Comparison of ENCODE assay signal across 8 mouse cellular contexts in the genomic region with DNA sequence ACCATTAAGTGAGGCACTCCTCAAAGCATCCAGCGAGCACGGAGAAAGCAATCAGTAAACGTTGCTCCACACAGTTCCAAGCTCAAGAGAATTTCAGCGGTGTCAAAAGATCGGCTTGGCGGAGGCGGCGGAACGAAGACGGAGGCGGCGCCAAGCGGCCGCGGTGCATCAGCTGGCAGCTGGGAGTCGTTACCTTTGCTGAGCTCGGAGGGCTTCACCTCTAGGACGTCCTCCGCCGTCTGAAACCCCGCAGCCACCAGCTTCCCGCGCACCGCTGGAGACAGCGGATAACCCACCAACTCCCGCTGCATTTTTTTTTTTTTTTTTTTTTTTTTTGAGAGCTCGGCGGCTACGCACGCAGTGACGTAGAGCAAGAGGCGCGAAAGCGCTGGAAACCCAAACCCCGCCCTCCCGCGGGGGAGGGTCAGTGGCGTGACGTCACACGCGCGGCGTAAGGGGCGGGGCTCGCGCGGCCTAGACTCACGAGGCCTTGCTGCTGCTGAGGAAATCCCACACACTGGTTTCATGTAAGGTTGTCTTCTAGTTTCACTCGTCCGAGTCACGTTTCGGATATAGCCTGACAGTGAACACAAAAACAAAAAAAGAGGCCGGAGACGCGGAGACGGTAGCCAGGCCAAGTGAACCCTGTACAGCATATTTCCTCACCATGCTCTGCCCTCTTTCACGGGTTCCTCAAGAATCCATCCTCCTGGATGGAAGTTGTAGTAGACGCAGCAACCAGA. TPM values are rescaled to one million over a fixed set of nuclear protein-coding genes. Genes with fewer than 3 reads are reported as not detected.
A peak's percentile ranks its signal among the peaks of the same experiment; 100 is the strongest.
DNase-seq lines count a peak whose midpoint lies in the region; ATAC-seq and TF ChIP-seq lines count a peak whose summit lies in the region.

No protein-coding gene starts in this region.

- no peaks in the 10 kb centered on the region for H3K36me3 ChIP-seq in C2C12 (ENCODE audit: control insufficient read depth, insufficient read depth)
- peaks cover 21% of the 10 kb centered on the region for H3K36me3 ChIP-seq in erythroblast, embryonic 14.5 days (ENCODE audit: control insufficient read depth)
- peaks cover 22% of the 10 kb centered on the region for H3K36me3 ChIP-seq in heart, embryonic 13.5 days
- H3K36me3 ChIP-seq in liver, embryonic 12.5 days = no peaks in the 10 kb centered on the region
- no peaks in the 10 kb centered on the region for H3K36me3 ChIP-seq in stomach, embryonic 15.5 days

- peak; percentile 98 for DNase-seq in brain, embryonic 14.5 days (ENCODE audit: low read depth)
- DNase-seq in kidney, postnatal 10 days = peak; percentile 97
- peak; percentile 98 to 99 for DNase-seq in natural killer cell, adult 2 months (ENCODE audit: low spot score in 2 of 2)

- no peaks in the 10 kb centered on the region for H3K27me3 ChIP-seq in C2C12 (ENCODE audit: control insufficient read depth, insufficient read depth, insufficient read length)
- no peaks in the 10 kb centered on the region for H3K27me3 ChIP-seq in erythroblast, embryonic 14.5 days (ENCODE audit: control insufficient read depth)
- H3K27me3 ChIP-seq in heart, embryonic 13.5 days (replicated peaks) = no peaks in the 10 kb centered on the region
- H3K27me3 ChIP-seq in liver, embryonic 12.5 days (replicated peaks) = no peaks in the 10 kb centered on the region
- H3K27me3 ChIP-seq in stomach, embryonic 15.5 days (replicated peaks) = no peaks in the 10 kb centered on the region

- H3K9me3 ChIP-seq in erythroblast, embryonic 14.5 days (ENCODE audit: control insufficient read depth, low read length) = no peaks in the 10 kb centered on the region
- no peaks in the 10 kb centered on the region for H3K9me3 ChIP-seq in heart, embryonic 13.5 days
- H3K9me3 ChIP-seq in liver, embryonic 12.5 days (replicated peaks) = no peaks in the 10 kb centered on the region
- H3K9me3 ChIP-seq in stomach, embryonic 15.5 days = no peaks in the 10 kb centered on the region

- peak overlapping the region; percentile 95 for H3ac ChIP-seq in C2C12 (ENCODE audit: control insufficient read depth, insufficient read length, low read depth)

- no peaks in the 10 kb centered on the region for H3K79me2 ChIP-seq in C2C12 (ENCODE audit: control insufficient read depth, insufficient read depth)

- TF ChIP-seq POLR2A in brain, embryonic 14.5 days (IDR thresholded peaks at IDR 0.05; ENCODE audit: borderline replicate concordance, extremely low read depth, insufficient read depth, insufficient read length, poor library complexity, severe bottlenecking) = peak; percentile 51; the same call in 1 of the 2 replicates

- peak overlapping the region; percentile 91 for H3K9ac ChIP-seq in heart, embryonic 13.5 days
- H3K9ac ChIP-seq in liver, embryonic 12.5 days = peak overlapping the region; percentile 73
- peak overlapping the region; percentile 54; the same call in 1 of the 2 replicates for H3K9ac ChIP-seq in stomach, embryonic 15.5 days

- H3K79me3 ChIP-seq in C2C12 (ENCODE audit: low read depth) = no peaks in the 10 kb centered on the region

- peak overlapping the region; percentile 82 for H3K4me2 ChIP-seq in heart, embryonic 13.5 days
- H3K4me2 ChIP-seq in liver, embryonic 12.5 days = peak overlapping the region; percentile 89
- H3K4me2 ChIP-seq in stomach, embryonic 15.5 days = peak overlapping the region; percentile 73

- 2% methylated on average over 58 of the region's 58 CpGs for WGBS in heart, embryonic 13.5 days
- 3% methylated on average over 57 of the region's 58 CpGs for WGBS in liver, embryonic 12.5 days (ENCODE audit: insufficient replicate concordance)
- 1% methylated on average over 58 of the region's 58 CpGs for WGBS in stomach, embryonic 15.5 days

- no peak for TF ChIP-seq CTCF in C2C12 (IDR thresholded peaks at IDR 0.05; ENCODE audit: control insufficient read depth, insufficient read depth, insufficient read length)
- TF ChIP-seq CTCF in brain, embryonic 14.5 days (IDR thresholded peaks at IDR 0.05; ENCODE audit: borderline replicate concordance, extremely low read depth, insufficient read depth, insufficient read length) = no peak

- peak; percentile 96 for ATAC-seq in heart, embryonic 13.5 days (ENCODE audit: extremely low read depth, insufficient number of reproducible peaks, low FRiP score, low TSS enrichment)
- ATAC-seq in liver, embryonic 12.5 days = peak; percentile 91
- peak; percentile 89 for ATAC-seq in stomach, embryonic 15.5 days (ENCODE audit: insufficient read depth, low FRiP score, low read depth)

- peak overlapping the region; percentile 52 for H3K4me3 ChIP-seq in C2C12 (ENCODE audit: insufficient read depth, poor library complexity, severe bottlenecking)
- H3K4me3 ChIP-seq in erythroblast, embryonic 14.5 days (replicated peaks) = peak overlapping the region; percentile 76
- H3K4me3 ChIP-seq in heart, embryonic 13.5 days = peak overlapping the region; percentile 66
- peak overlapping the region; percentile 66 for H3K4me3 ChIP-seq in liver, embryonic 12.5 days
- peak overlapping the region; percentile 68 for H3K4me3 ChIP-seq in stomach, embryonic 15.5 days (replicated peaks)

- H3K4me1 ChIP-seq in erythroblast, embryonic 14.5 days (ENCODE audit: control insufficient read depth) = peaks cover 19% of the 10 kb centered on the region
- peaks cover 4% of the 10 kb centered on the region for H3K4me1 ChIP-seq in heart, embryonic 13.5 days
- H3K4me1 ChIP-seq in liver, embryonic 12.5 days = peaks cover 15% of the 10 kb centered on the region
- 0 out of 2 replicates have a peak, but pooled peaks cover 4% of the 10 kb centered on the region for H3K4me1 ChIP-seq in stomach, embryonic 15.5 days

- peak overlapping the region; percentile 94 for H3K27ac ChIP-seq in heart, embryonic 13.5 days (replicated peaks)
- H3K27ac ChIP-seq in liver, embryonic 12.5 days = peak overlapping the region; percentile 90
- H3K27ac ChIP-seq in stomach, embryonic 15.5 days = peak overlapping the region; percentile 95

TF ChIP-seq in C2C12, 6 proteins besides CTCF, POLR2A, EP300 and RAD21:
- peak; percentile 89 for TF ChIP-seq MAX (IDR thresholded peaks at IDR 0.05)
- no peak for TF ChIP-seq MYOG (IDR thresholded peaks at IDR 0.05; ENCODE audit: control insufficient read depth, extremely low read depth, insufficient read length)

RNA-seq across cellular contexts. Expression of a gene that starts 0.5 kb away (rescaled TPM):
- polyA plus RNA-seq in C2C12 (2012; fragmentation: generic; extraction: Trizol) = 4.0 TPM
- polyA plus RNA-seq in brain, embryonic 14.5 days (2012; rRNA removed) = 5.9 and 7.6 TPM in 2 replicates
- 0.73 and 0.96 TPM in 2 replicates for polyA plus RNA-seq in erythroblast, embryonic 14.5 days (2012)
- polyA plus RNA-seq in heart, embryonic 13.5 days (2015; fragmentation: Nextera tagmentation; extraction: Ambion mirVana) = 9.7 and 9.9 TPM in 2 replicates
- polyA plus RNA-seq in liver, embryonic 12.5 days (2016; fragmentation: Nextera tagmentation; extraction: Ambion mirVana) = 5.0 and 5.9 TPM in 2 replicates
- 6.3 and 6.5 TPM in 2 replicates for polyA plus RNA-seq in stomach, embryonic 15.5 days (2015; fragmentation: Nextera tagmentation; extraction: Ambion mirVana)

RNA-seq across cellular contexts. Expression of a gene that starts 0.6 kb away (rescaled TPM):
- polyA plus RNA-seq in C2C12 (2012; fragmentation: generic; extraction: Trizol) = not detected
- 0.32 and 1.1 TPM in 2 replicates for polyA plus RNA-seq in brain, embryonic 14.5 days (2012; rRNA removed)
- not detected in 2 replicates for polyA plus RNA-seq in erythroblast, embryonic 14.5 days (2012)
- 0.28 and 0.47 TPM in 2 replicates for polyA plus RNA-seq in heart, embryonic 13.5 days (2015; fragmentation: Nextera tagmentation; extraction: Ambion mirVana)
- not detected in 2 replicates for polyA plus RNA-seq in liver, embryonic 12.5 days (2016; fragmentation: Nextera tagmentation; extraction: Ambion mirVana)
- 0.46 and 0.59 TPM in 2 replicates for polyA plus RNA-seq in stomach, embryonic 15.5 days (2015; fragmentation: Nextera tagmentation; extraction: Ambion mirVana)

RNA-seq across cellular contexts. Expression of a gene that starts 45.5 kb away (rescaled TPM):
- 0.59 TPM for polyA plus RNA-seq in C2C12 (2012; fragmentation: generic; extraction: Trizol)
- polyA plus RNA-seq in brain, embryonic 14.5 days (2012; rRNA removed) = 41.6 and 50.9 TPM in 2 replicates
- 0.30 and 0.32 TPM in 2 replicates for polyA plus RNA-seq in erythroblast, embryonic 14.5 days (2012)
- 3.4 TPM in 2 replicates for polyA plus RNA-seq in heart, embryonic 13.5 days (2015; fragmentation: Nextera tagmentation; extraction: Ambion mirVana)
- polyA plus RNA-seq in liver, embryonic 12.5 days (2016; fragmentation: Nextera tagmentation; extraction: Ambion mirVana) = 2.9 and 3.4 TPM in 2 replicates
- polyA plus RNA-seq in stomach, embryonic 15.5 days (2015; fragmentation: Nextera tagmentation; extraction: Ambion mirVana) = 1.9 and 2.4 TPM in 2 replicates

Comparison
In these comparisons a context has a peak if more than half of its experiments do, and no peak if none do; other contexts are left out.
1. Peak in every context shown above with its lines: DNase-seq, ATAC-seq, H3K4me3 ChIP-seq and H3K27ac ChIP-seq.